Mouse (Mus musculus) liver, embryonic 14.5 days (tissue): Measurements from ENCODE around the gene Trim9. TPM values are rescaled to one million over a fixed set of nuclear protein-coding genes. Genes with fewer than 3 reads are reported as not detected.

ENCODE experiments used
- ATAC-seq: fragments of 200-750 bp; cut with Nextera tagmentation; 2 replicates; pipeline ENCODE4 v1.8.0; 2017; ENCODE audit warnings: moderate number of reproducible peaks, mild to moderate bottlenecking, moderate library complexity; ENCODE audit not compliant: insufficient read depth
- DNase-seq, 3 experiments: peaks; one replicate each; pipeline ENCODE4 v3.0.0-alpha.2; 2012 to 2013; ENCODE audit warnings: low read depth in 3 of 3, low spot score in 3 of 3
- H3K27ac ChIP-seq: fragments of 300-500 bp; sonication (generic); 2 replicates; pipeline ENCODE4 v1.5.1; 2014; ENCODE audit warnings: moderate library complexity, mild to moderate bottlenecking, control low read depth, inconsistent platforms
- H3K27me3 ChIP-seq: fragments of 300-500 bp; sonication (generic); 2 replicates; pipeline ENCODE4 v1.6.1; 2014; ENCODE audit warnings: mild to moderate bottlenecking, low read length, moderate library complexity; ENCODE audit not compliant: control insufficient read depth, insufficient read depth
- H3K36me3 ChIP-seq: fragments of 300-500 bp; sonication (generic); replicated peaks from 2 replicates; pipeline ENCODE4 v1.6.1; 2014; ENCODE audit warnings: low read depth; ENCODE audit not compliant: control insufficient read depth, insufficient read depth
- H3K4me1 ChIP-seq, 2 experiments: fragments of 200-500 bp in 1 of 2; fragments of 300-500 bp in 1 of 2; sonication (generic) in 1 of 2; replicated peaks; 2 replicates each; pipeline ENCODE4 v1.6.1; 2012 to 2014; ENCODE audit warnings: antibody characterized with exemption in 1 of 2, inconsistent platforms in 1 of 2, low read length in 1 of 2; ENCODE audit not compliant: control insufficient read depth in 2 of 2, insufficient read depth in 2 of 2
- H3K4me2 ChIP-seq: fragments of 300-500 bp; sonication (generic); 2 replicates; pipeline ENCODE4 v1.6.1; 2014; ENCODE audit warnings: low read depth, mild to moderate bottlenecking, control low read depth, moderate library complexity
- H3K4me3 ChIP-seq, 2 experiments: fragments of 200-500 bp in 1 of 2; fragments of 300-500 bp in 1 of 2; sonication (generic) in 1 of 2; 2 replicates each; pipeline ENCODE4 v1.5.1; 2012 to 2014; ENCODE audit warnings: low read depth in 2 of 2, low read length in 2 of 2, mild to moderate bottlenecking in 2 of 2, control low read depth in 1 of 2, inconsistent platforms in 1 of 2, moderate library complexity in 1 of 2; ENCODE audit not compliant: insufficient read depth in 1 of 2
- H3K9ac ChIP-seq: fragments of 300-500 bp; sonication (generic); replicated peaks from 2 replicates; pipeline ENCODE4 v1.6.1; 2014; ENCODE audit warnings: mild to moderate bottlenecking, control low read depth, moderate library complexity
- H3K9me3 ChIP-seq: fragments of 300-500 bp; sonication (generic); 2 replicates; pipeline ENCODE4 v1.6.1; 2016; ENCODE audit warnings: low read length, mixed read lengths; ENCODE audit not compliant: control insufficient read depth
- CTCF ChIP-seq: IDR thresholded peaks from 2 replicates; pipeline ENCODE4 v1.5.1; 2016; ENCODE audit warnings: antibody characterized with exemption, low read depth, control low read depth
- EP300 ChIP-seq: IDR thresholded peaks from 2 replicates; pipeline ENCODE4 v1.6.1; 2016; ENCODE audit warnings: antibody characterized with exemption, low read depth
- WGBS: fragments of 180-500 bp; shearing (Covaris S2); extraction: QIAGEN DNeasy Blood & Tissue Kit; methylation state at CpG from one replicate; pipeline ENCODE4 v1.1.7; 2014; ENCODE audit not compliant: insufficient replicate concordance; 5-methylcytosine and 5-hydroxymethylcytosine counted together
- polyA plus RNA-seq, 2 experiments: library from polyadenylated mRNA; depleted of rRNA in 1 of 2; stranded (reverse) in 1 of 2; unstranded in 1 of 2; fragments of >200 nt; fragmentation: Nextera tagmentation in 1 of 2; extraction: Ambion mirVana in 1 of 2; gene quantifications; 2 replicates each; pipeline versions ENCODE4 v1.2.1 to v1.2.3; 2012 to 2014

Trim9 gene
- polyA plus RNA-seq, 2 experiments = 0.01 to 0.04 TPM

DNA sequence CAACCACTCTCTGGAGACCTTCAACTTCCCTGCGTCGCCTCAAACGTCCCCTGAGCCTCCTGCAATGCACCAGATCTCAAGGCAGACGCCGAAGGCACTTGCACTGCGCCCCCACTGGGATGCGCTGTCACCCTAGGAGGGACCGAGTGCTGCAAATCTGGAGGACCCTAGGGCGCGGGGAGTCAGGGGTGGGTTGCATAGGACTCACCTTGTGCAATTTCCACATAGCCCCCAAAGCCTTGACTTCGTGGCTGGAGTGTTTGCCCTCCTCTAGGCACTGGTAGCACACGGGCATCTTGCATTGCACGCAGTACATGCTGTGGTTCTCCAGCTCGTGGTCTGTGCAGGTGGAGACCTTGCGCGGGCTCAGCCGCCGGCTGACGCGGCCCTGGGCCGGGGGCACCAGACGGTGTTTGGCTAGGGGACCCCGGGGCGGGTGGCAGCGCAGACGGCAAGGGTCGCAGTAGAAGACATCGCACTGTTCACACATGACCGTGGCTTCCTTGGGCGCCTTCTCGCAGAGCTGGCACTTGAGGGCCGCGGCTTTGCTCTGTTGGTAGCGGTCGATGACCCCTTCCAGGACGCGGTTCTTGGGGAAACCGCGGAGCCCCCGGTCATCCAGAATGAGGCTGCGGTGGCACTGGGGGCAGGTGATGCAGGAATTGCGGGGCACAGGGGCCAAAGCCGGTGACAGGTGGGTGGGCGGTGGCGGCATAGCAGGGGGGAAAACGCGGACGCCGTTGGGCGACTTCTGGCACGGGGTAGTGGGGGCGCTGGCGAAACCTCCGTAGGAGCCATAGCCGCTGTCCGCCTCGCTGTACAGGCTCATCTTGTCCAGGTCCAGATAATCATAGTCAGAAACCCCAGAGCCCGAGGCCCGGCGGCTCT is 1.0 kb downstream of the Trim9 start:
- H3K4me1 ChIP-seq = no peaks in the 10 kb centered on the region
- ATAC-seq (no peak), DNase-seq (no peak)
- peak overlapping the region in 1 of 2 experiments; percentile 36; a peak in 2 of 4 replicates for H3K4me3 ChIP-seq
- peak; percentile 56 for TF ChIP-seq CTCF
- no peak for TF ChIP-seq EP300
- 1% methylated on average over 60 of the region's 60 CpGs for WGBS
- no peak overlapping the region for H3K9ac ChIP-seq
- no peak overlapping the region for H3K27ac ChIP-seq
- no peaks in the 10 kb centered on the region for H3K36me3 ChIP-seq
- no peaks in the 10 kb centered on the region for H3K9me3 ChIP-seq
- H3K27me3 ChIP-seq = peaks cover 41% of the 10 kb centered on the region
- H3K4me2 ChIP-seq = peak overlapping the region; percentile 53

DNA sequence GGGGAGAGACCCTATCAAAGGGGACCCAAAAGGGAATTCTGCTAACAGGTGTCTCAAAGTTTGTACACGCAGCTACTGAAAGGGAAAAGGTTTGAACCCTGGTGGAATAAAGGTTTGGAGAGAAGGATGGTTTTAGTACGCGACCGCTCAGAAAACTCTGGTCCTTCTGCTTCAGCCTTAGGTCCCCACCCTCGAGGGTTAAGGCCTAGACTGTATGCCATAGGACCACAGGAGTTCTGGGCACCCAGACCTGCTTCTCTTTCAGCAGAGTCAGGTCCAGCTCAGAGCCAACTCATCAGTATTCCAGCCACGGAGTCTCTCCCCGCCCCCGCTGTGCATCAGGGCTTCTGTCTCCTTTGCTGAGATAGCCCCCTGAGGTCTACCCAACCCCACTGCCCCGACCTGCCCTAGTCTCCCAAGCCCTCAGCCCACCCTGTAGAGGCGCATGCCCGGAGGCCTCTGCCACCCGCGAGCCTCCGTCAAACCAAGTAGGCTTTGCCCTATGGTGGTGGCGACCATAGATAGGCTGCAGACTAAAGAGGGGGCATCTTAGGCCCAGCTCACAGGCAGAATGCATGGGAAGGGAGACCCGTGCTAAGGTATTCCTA is 1.8 kb downstream of the Trim9 start:
- no peak overlapping the region for H3K9ac ChIP-seq
- no peak for TF ChIP-seq CTCF
- no peak for TF ChIP-seq EP300
- ATAC-seq = no peak
- 23% methylated on average over 16 of the region's 16 CpGs for WGBS
- no peak overlapping the region for H3K27ac ChIP-seq
- no peak overlapping the region for H3K4me2 ChIP-seq
- no peaks in the 10 kb centered on the region for H3K9me3 ChIP-seq
- H3K4me1 ChIP-seq = no peaks in the 10 kb centered on the region
- H3K27me3 ChIP-seq = peaks cover 41% of the 10 kb centered on the region
- H3K4me3 ChIP-seq = no peak overlapping the region
- no peak for DNase-seq
- no peaks in the 10 kb centered on the region for H3K36me3 ChIP-seq

DNA sequence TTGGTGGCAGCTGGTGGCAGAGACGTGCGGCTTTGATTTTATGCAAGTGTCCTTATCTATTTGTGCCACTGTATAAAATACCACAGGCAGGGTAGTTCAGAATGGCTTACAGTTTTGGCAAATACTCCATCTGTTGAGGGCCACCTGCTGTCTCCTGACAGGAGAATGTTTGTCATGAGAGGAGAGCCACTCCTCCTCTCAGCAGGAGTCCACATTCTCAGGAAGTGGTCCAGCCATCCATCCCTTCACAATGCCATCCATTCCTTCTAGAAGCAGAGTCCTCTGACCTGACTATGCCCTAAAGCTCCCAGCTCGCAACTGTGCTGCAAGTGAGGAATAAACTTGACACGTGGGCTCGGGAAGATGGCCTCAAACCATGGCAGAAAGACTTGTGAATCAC is 12.2 kb downstream of the Trim9 start:
- Histone ChIP-seq H3K4me2 (no peak overlapping the region), H3K4me3 (no peak overlapping the region), H3K4me1 (no peaks in the 10 kb centered on the region), H3K36me3 (no peaks in the 10 kb centered on the region), H3K9me3 (no peaks in the 10 kb centered on the region), H3K27me3 (no peaks in the 10 kb centered on the region), H3K9ac (no peak overlapping the region), H3K27ac (no peak overlapping the region)
- WGBS = 43% methylated on average over 5 of the region's 5 CpGs
- TF ChIP-seq CTCF (no peak), EP300 (no peak)
- no peak for DNase-seq
- no peak for ATAC-seq

DNA sequence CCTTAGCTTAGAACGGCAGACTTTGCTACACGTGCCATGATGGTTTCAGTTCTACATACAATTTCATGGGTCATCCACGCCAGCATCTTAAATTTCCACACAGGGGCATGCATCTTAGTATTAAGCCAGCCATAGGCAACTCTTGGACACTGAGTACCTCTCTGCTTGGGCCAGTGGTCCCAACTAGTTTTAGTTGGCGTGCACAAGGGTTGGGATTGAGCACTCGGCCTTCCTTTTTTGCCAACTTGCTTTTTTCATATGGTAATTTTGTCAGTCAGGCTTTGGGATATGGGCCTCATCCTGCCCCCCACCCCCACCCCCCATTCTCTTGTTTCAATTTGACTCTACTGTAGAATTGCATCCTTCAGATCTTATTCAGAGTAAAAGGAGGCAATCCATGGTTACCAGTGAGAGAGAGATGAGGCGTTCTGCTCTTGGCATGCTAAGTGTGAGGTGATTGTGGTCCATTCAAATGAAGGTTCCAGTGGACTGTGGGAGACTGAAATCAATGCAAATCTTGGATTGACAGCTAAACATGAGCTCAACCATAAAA is 14.1 kb downstream of the Trim9 start:
- Histone ChIP-seq H3K9me3 (no peaks in the 10 kb centered on the region), H3K4me2 (no peak overlapping the region), H3K4me1 (no peaks in the 10 kb centered on the region), H3K4me3 (no peak overlapping the region), H3K36me3 (no peaks in the 10 kb centered on the region), H3K9ac (no peak overlapping the region), H3K27me3 (no peaks in the 10 kb centered on the region), H3K27ac (no peak overlapping the region)
- ATAC-seq (no peak), DNase-seq (no peak)
- WGBS = 66% methylated on average over 6 of the region's 6 CpGs
- TF ChIP-seq CTCF (no peak), EP300 (no peak)

DNA sequence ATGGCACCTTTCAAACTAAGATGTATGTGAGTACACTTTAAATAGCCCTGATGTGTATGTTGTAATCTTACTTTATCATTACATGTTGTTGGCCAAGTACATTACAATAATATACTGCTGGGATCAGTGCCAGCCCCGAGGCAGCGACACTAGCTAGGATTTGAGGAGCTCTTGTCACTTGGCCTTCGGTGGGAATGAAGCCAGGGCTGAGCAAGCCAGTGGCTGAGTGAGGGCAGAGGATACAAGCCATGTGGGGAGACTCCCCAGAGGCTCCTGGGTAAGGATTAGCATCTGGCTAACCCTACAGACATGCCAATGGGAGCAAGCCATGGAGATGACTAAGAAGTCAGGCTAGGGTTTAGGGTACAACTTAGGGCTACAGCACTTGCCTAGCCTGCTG is 18.4 kb downstream of the Trim9 start:
- no peak for DNase-seq
- Histone ChIP-seq H3K4me3 (no peak overlapping the region), H3K9me3 (no peaks in the 10 kb centered on the region), H3K4me1 (no peaks in the 10 kb centered on the region), H3K27ac (no peak overlapping the region), H3K4me2 (no peak overlapping the region), H3K36me3 (no peaks in the 10 kb centered on the region), H3K9ac (no peak overlapping the region), H3K27me3 (no peaks in the 10 kb centered on the region)
- no peak for ATAC-seq
- WGBS = 60% methylated on average over 3 of the region's 3 CpGs
- TF ChIP-seq CTCF (no peak), EP300 (no peak)
